Mouse (Mus musculus) ES-Bruce4 (cell line): ENCODE results near the gene Crygn. TPM values are rescaled to one million over a fixed set of nuclear protein-coding genes. Genes with fewer than 3 reads are reported as not detected.
"Not testable (repeated sequence)": the region's sequence is repeated elsewhere in the genome, so short reads cannot be mapped to it uniquely, and the experiment has no call there.

ENCODE experiments used
- H3K27ac ChIP-seq: 2 replicates; pipeline ENCODE4 v1.5.1; 2012; ENCODE audit warnings: low read length, inconsistent platforms; ENCODE audit not compliant: insufficient read depth
- H3K27me3 ChIP-seq: 2 replicates; pipeline ENCODE4 v1.6.1; 2012; ENCODE audit warnings: mild to moderate bottlenecking, low read length, inconsistent platforms; ENCODE audit not compliant: control insufficient read depth, poor library complexity, insufficient read depth, severe bottlenecking
- H3K36me3 ChIP-seq: 2 replicates; pipeline ENCODE4 v1.6.1; 2012; ENCODE audit warnings: inconsistent platforms, mild to moderate bottlenecking, low read length, moderate library complexity; ENCODE audit not compliant: control insufficient read depth, poor library complexity, insufficient read depth, severe bottlenecking
- H3K4me1 ChIP-seq: one replicate; pipeline ENCODE4 v1.8.1; 2011; ENCODE audit warnings: low read length; ENCODE audit not compliant: control insufficient read depth, insufficient read depth
- H3K4me3 ChIP-seq: 2 replicates; pipeline ENCODE4 v1.5.1; 2011; ENCODE audit warnings: low read depth, mild to moderate bottlenecking, low read length
- H3K9ac ChIP-seq: 2 replicates; pipeline ENCODE4 v1.6.1; 2012; ENCODE audit warnings: low read depth, mild to moderate bottlenecking, inconsistent platforms; ENCODE audit not compliant: poor library complexity, severe bottlenecking
- H3K9me3 ChIP-seq: replicated peaks from 2 replicates; pipeline ENCODE4 v1.6.1; 2012; ENCODE audit warnings: mild to moderate bottlenecking, low read length, inconsistent platforms; ENCODE audit not compliant: control insufficient read depth, poor library complexity, insufficient read depth, severe bottlenecking
- CTCF ChIP-seq: IDR thresholded peaks from one replicate; pipeline ENCODE4 v1.8.1; 2011; ENCODE audit warnings: low read depth, low read length
- EP300 ChIP-seq: IDR thresholded peaks from 2 replicates; pipeline ENCODE4 v1.6.1; 2011; ENCODE audit warnings: low read depth, low read length; ENCODE audit not compliant: insufficient read depth
- POLR2A ChIP-seq: IDR thresholded peaks from one replicate; pipeline ENCODE4 v1.8.1; 2011; ENCODE audit warnings: low read length; ENCODE audit not compliant: insufficient read depth
- polyA plus RNA-seq: library from polyadenylated mRNA; stranded (reverse); fragments of >200 nt; gene quantifications from 2 replicates; pipeline ENCODE4 v1.2.4, GENCODE M21; 2011; ENCODE audit warnings: low read depth; ENCODE audit not compliant: missing spikeins, insufficient read depth, insufficient read length

The Crygn gene
- polyA plus RNA-seq, 1 experiment: not detected

DNA sequence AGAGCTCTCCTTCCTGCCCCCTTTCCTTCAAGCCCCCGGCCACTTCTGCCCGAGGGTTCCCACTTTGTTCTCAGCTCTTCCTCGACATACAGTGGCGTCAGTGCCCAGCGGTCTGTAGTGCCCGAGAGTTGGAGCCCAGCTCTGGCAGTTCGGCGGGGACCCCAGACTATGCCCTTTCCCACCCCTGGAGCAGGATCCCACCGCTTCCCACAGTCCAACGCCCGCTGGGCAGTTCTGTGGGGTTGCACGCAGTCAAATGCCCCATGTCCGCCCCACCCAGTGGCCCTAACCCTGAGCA, 21.0 kb upstream of the Crygn start:
- no peak for TF ChIP-seq POLR2A
- TF ChIP-seq EP300: no peak
- no peak for TF ChIP-seq CTCF
- no peaks in the 10 kb centered on the region for H3K27me3 ChIP-seq
- no peaks in the 10 kb centered on the region for H3K4me1 ChIP-seq
- H3K9me3 ChIP-seq: peaks cover 12% of the 10 kb centered on the region
- no peaks in the 10 kb centered on the region for H3K36me3 ChIP-seq
- H3K27ac ChIP-seq: no peak overlapping the region
- H3K9ac ChIP-seq: peak overlapping the region; percentile 41
- H3K4me3 ChIP-seq: peak overlapping the region; percentile 49

DNA sequence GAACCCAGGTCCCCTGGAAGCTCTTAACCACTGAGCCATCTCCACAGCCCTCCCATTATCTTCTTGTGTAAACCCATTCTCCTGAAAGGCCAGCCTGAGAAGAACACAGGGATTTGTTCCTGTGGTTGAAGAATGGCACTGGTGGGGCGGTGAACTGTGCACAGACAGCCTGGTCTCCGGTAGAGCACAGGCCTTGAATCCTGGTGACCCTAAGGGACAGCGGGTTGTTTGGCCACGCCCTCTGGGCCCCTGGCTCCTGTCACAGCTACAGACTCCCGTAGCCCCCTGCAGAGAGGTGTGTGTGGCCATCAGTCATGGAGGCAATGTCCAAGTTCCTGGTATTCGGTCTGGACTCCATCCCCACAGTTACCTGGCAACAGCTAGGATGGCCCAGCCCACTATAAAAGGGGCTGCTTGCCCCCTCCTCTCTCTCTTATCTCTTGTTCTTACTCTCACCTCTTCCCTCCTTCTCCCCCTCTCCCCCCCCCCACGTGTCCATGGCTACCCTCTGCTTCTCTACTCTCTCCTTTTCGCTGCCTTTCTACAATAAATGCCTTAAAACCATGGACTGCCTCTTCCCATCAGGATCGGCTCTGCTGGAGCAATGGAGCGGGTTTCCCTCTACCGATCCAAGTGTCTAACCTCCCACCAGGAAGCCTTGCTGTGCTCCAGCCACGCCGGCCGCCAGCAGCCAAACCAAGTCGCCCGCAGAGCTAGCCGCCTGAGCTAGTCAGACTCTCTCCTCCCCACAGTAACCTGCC, 20.5 kb upstream of the Crygn start:
- Histone ChIP-seq H3K9me3 (peaks cover 12% of the 10 kb centered on the region), H3K4me1 (no peaks in the 10 kb centered on the region), H3K27ac (no peak overlapping the region), H3K36me3 (no peaks in the 10 kb centered on the region), H3K9ac (peak overlapping the region; percentile 41), H3K27me3 (no peaks in the 10 kb centered on the region), H3K4me3 (peak overlapping the region; percentile 49)
- no peak for TF ChIP-seq EP300
- no peak for TF ChIP-seq POLR2A
- no peak for TF ChIP-seq CTCF

DNA sequence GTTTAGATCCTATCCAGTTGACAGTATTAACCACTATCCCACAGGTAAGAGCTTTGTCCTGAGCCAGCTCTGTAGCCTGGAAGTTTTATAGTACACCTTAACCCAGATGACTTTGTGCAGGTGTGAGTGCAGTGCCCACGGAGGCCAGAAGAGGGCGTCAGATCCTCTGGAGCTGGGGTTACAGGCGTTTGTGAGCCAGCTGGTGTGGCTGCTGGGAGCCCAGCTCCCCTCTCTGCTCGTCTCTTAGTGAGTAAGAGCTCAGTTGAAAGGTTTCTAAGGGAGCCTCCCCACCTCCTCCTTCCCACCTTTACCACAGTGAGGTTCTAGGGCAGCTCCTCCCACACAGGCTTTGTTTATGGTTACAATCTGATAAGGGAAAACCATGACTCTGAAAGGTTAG, 18.9 kb upstream of the Crygn start:
- Histone ChIP-seq H3K27ac (no peak overlapping the region), H3K27me3 (no peaks in the 10 kb centered on the region), H3K9me3 (peaks cover 12% of the 10 kb centered on the region), H3K36me3 (no peaks in the 10 kb centered on the region), H3K4me3 (no peak overlapping the region), H3K4me1 (no peaks in the 10 kb centered on the region), H3K9ac (no peak overlapping the region)
- TF ChIP-seq POLR2A (no peak), CTCF (peak; percentile 22)

DNA sequence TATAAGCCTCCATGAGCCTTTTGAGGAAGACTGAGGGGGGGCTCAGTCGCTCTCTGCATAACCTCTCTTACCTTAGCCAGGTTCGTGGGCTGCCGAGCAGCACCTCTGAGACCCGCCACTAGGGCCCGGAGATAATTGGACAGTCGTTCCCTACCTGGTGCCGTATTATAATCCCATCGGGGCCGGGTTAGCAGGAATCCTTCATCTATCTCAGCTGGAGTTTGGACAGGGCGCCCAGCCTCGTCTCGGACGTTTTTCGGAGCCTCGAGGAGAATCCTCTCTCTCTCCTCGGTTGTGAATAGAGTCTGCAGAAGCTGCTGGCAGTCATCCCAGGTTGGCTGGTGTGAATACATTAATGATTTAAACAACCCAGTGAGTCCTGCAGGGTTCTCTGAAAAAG, 16.7 kb upstream of the Crygn start:
- not testable (repeated sequence) for H3K4me3 ChIP-seq, H3K9ac ChIP-seq, H3K27ac ChIP-seq, H3K27me3 ChIP-seq, H3K4me1 ChIP-seq, H3K36me3 ChIP-seq
- peaks cover 12% of the 10 kb centered on the region for H3K9me3 ChIP-seq

DNA sequence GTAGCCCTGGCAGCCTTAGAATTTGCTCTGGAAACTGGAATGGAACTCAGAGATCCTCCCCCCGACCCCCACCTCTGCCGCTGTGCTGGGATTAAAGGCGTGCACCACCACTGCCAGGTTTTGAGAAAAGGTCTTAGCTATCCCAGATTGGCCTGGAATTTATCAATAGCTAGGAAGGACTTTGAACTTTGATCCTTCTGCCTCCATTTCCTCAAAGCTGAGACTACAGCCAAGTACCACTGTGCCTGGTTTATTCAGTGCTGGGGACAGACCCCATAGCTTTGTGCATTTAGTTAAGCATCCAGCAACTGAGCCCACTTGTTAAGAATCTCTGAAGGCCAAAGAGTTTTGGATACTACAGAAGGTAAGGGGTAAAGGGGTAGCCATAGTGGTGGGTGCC, 877 bp downstream of the Crygn start:
- TF ChIP-seq POLR2A (no peak), CTCF (no peak), EP300 (no peak)
- Histone ChIP-seq H3K27ac (no peak overlapping the region), H3K4me1 (no peaks in the 10 kb centered on the region)

DNA sequence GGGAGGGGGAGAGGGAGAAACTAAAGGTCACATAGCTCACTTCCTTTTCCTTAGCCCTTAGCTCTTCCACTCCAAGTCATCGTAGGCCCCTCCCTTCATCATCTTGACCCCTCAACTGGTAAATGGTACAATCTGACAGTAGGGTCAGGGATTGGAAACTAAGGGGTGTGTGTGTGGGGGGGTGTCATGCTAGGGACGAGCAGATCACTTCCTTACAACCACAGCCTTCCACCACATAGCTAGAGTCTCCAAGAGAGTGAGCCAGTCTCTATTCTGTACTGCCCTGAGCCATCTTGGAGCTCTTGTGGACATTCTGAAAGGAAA, 5.7 kb downstream of the Crygn start:
- TF ChIP-seq POLR2A (no peak), EP300 (no peak), CTCF (no peak)
- peaks cover 5% of the 10 kb centered on the region for H3K4me1 ChIP-seq

More for the DNA sequence above, 877 bp downstream of the Crygn start:
- Histone ChIP-seq H3K27me3 (no peaks in the 10 kb centered on the region), H3K36me3 (no peaks in the 10 kb centered on the region), H3K9me3 (no peaks in the 10 kb centered on the region), H3K9ac (no peak overlapping the region), H3K4me3 (no peak overlapping the region)

More for the DNA sequence above, 5.7 kb downstream of the Crygn start:
- Histone ChIP-seq H3K4me3 (peak overlapping the region; percentile 89), H3K27me3 (no peaks in the 10 kb centered on the region), H3K36me3 (no peaks in the 10 kb centered on the region), H3K27ac (peak overlapping the region; percentile 86), H3K9me3 (no peaks in the 10 kb centered on the region), H3K9ac (0 out of 2 replicates have a peak overlapping the region, but pooled peaks have one; percentile 92)
